Mouse (Mus musculus): ENCODE results near the gene Ltbp3. TPM values are rescaled to one million over a fixed set of nuclear protein-coding genes. Genes with fewer than 3 reads are reported as not detected.

The Ltbp3 gene
- polyA plus RNA-seq, 1 experiment = 0.09 TPM

DNA sequence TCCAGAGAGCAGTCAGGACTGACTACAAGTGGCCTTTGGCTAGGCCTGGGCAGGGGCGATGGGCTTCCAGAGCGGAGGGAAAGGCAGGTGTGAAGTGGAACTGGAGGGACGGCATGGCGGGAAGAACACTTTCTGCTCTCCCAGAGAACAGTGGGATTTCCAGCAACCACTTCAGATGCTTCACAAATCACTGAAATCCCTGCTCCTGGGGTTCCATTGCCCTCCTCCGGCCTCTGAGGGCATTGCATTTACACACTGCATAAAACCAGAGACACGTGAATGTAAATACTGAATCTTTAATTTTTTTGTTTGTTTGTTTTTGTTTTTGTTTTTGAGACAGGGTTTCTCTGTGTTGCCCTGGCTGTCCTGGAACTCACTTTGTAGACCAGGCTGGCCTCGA lies 39.5 kb downstream of the Ltbp3 start:
- no peak for TF ChIP-seq TAL1 (IDR thresholded peaks at IDR 0.05; ENCODE audit: low read length)
- no peak for TF ChIP-seq GATA1 (IDR thresholded peaks at IDR 0.05; ENCODE audit: low read length)
- H3K4me3 ChIP-seq (replicated peaks) = no peak overlapping the region

DNA sequence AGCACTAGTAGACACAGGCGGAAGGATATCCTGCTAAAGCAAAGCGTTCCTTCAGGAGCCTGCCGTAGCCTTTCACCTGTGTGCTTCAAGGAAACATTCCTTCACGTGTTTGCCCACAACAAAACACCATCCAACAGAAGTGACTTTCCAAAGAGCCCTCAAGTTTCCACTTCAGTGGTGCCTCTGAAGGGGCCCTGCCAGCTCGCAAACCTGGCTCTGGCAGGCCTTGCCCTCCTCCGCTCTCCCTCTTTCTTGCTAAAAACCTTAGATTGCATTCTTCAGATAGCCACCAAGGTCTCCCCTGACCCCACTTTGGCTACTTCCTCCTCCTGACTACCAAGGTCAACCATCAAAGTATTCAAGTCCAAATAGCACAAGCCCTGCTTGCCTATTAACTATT lies 40.8 kb downstream of the Ltbp3 start:
- Histone ChIP-seq H3K4me3 (replicated peaks) (no peak overlapping the region), H3K36me3 (ENCODE audit: control insufficient read depth) (no peaks in the 10 kb centered on the region), H3K4me1 (ENCODE audit: control insufficient read depth) (peaks cover 6% of the 10 kb centered on the region), H3K9me3 (ENCODE audit: control insufficient read depth, low read length) (no peaks in the 10 kb centered on the region), H3K27me3 (ENCODE audit: control insufficient read depth) (no peaks in the 10 kb centered on the region)
- TF ChIP-seq TAL1 (IDR thresholded peaks at IDR 0.05; ENCODE audit: low read length) = no peak
- no peak for TF ChIP-seq GATA1 (IDR thresholded peaks at IDR 0.05; ENCODE audit: low read length)

More for the DNA sequence above, 39.5 kb downstream of the Ltbp3 start:
- peaks cover 4% of the 10 kb centered on the region for H3K4me1 ChIP-seq (ENCODE audit: control insufficient read depth)
- no peaks in the 10 kb centered on the region for H3K9me3 ChIP-seq (ENCODE audit: control insufficient read depth, low read length)
- H3K36me3 ChIP-seq (ENCODE audit: control insufficient read depth) = no peaks in the 10 kb centered on the region
- no peaks in the 10 kb centered on the region for H3K27me3 ChIP-seq (ENCODE audit: control insufficient read depth)

DNA sequence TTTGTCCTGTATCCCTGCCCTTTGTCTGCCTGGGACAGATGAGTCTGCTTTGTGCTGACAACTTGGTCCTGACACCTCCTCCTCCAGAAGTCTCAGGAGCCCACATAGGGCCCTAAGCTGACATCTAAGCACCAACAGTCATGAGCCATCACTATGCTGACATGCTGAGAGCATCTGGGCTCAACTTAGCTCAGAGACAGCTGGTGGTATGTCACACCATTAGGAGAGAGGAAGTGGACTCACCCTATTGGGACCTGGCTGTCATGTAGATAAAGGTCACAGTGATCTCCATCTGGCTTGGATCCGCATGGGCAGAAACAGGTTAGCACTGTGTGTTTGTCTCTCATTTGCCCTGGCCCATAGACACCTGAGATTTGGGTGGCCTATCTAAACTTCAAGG lies 41.4 kb downstream of the Ltbp3 start:
- TF ChIP-seq GATA1 (IDR thresholded peaks at IDR 0.05; ENCODE audit: low read length) (no peak), TAL1 (IDR thresholded peaks at IDR 0.05; ENCODE audit: low read length) (no peak)
- H3K36me3 ChIP-seq (ENCODE audit: control insufficient read depth) = no peaks in the 10 kb centered on the region
- H3K27me3 ChIP-seq (ENCODE audit: control insufficient read depth) = no peaks in the 10 kb centered on the region
- H3K9me3 ChIP-seq (ENCODE audit: control insufficient read depth, low read length) = no peaks in the 10 kb centered on the region
- no peak overlapping the region for H3K4me3 ChIP-seq (replicated peaks)
- H3K4me1 ChIP-seq (ENCODE audit: control insufficient read depth) = peaks cover 11% of the 10 kb centered on the region

DNA sequence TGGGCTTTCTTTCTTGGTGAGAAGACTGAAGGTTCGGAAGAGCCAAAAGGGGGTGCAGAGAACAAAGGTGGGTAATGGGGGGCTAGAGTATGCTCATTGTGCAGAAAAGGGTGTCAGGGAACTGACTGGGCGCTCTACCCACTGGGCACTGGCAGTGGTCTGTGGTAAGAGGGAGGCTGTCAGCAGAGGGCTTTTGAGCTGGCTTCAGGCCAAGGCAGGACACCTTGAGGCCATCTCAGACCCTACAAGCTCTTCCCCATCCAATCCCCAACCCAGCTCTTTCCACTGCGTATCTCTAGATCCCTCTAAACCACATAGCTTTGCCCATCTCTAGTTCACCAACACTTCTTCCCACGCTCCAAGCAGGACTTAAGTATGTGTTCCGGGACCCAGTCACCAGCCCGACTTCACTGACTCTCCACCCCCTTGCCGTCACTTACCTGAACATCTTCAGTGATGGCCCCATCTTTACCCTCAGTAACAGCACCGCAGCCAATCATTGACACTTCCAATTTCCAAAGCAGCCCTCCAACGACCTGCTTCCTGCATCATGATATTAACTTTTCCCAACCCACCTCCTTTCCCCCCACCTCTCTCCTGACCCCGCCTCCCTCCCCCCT lies 44.4 kb downstream of the Ltbp3 start:
- Histone ChIP-seq H3K9me3 (ENCODE audit: control insufficient read depth, low read length) (no peaks in the 10 kb centered on the region), H3K36me3 (ENCODE audit: control insufficient read depth) (no peaks in the 10 kb centered on the region), H3K27me3 (ENCODE audit: control insufficient read depth) (no peaks in the 10 kb centered on the region), H3K4me3 (replicated peaks) (no peak overlapping the region), H3K4me1 (ENCODE audit: control insufficient read depth) (peaks cover 17% of the 10 kb centered on the region)
- no peak for TF ChIP-seq GATA1 (IDR thresholded peaks at IDR 0.05; ENCODE audit: low read length)
- TF ChIP-seq TAL1 (IDR thresholded peaks at IDR 0.05; ENCODE audit: low read length) = no peak

DNA sequence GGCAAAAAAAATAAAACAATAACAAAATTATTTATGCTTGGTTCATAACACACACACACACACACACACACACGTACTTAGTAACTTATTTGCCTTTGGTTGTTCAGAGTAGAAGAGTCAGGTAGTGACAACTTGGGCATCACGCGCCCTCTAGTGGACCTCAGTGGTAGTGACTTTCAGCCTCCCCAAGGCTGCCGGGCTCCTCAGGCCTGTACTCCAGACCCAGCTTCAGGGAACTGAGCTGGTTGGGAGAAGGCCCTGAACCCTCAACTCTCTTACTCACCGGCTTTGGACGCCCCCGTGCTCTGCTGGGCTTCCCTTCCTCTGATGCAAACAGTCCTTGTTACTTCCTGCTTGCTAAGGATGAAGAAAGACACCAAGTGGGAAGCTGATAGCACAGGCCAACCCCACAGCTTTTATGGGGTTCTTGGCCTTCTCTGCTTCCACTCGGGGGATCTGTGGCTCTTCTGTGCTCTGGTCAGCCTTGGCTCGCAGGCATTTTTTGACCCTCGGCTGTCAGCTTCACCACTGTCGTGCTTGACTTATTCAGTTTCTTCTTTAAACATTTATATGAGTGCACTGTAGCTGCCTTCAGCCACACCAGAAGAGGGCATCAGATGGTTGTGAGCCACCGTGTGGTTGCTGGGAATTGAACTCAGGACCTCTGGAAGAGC lies 45.9 kb downstream of the Ltbp3 start:
- no peaks in the 10 kb centered on the region for H3K9me3 ChIP-seq (ENCODE audit: control insufficient read depth, low read length)

DNA sequence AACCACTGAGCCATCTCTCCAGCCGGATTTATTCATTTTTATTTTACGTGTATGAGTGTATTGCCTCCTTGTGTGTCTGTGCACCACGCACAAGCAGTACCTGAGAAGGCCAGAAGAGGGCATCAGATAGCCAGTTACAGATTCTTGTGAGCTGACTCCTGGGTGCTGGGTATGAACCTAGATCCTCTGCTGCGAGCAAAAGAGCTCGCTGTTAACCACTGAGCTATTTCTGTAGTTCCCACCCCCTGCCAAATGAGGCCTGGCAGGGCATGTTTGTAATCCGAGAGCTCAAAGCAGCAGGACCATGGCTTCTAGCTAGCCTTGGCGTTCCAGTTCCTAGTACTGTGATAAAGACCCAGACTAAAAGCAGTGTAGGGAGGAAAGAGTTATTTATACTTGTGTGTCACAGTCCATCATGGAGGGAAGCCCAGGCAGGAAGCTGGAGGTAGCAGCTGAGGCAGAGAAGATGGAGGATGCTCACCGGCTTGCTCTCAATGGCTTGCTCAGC lies 46.5 kb downstream of the Ltbp3 start:
- Histone ChIP-seq H3K4me1 (ENCODE audit: control insufficient read depth) (peaks cover 20% of the 10 kb centered on the region), H3K4me3 (replicated peaks) (no peak overlapping the region), H3K27me3 (ENCODE audit: control insufficient read depth) (no peaks in the 10 kb centered on the region), H3K36me3 (ENCODE audit: control insufficient read depth) (no peaks in the 10 kb centered on the region), H3K9me3 (ENCODE audit: control insufficient read depth, low read length) (no peaks in the 10 kb centered on the region)
- TF ChIP-seq TAL1 (IDR thresholded peaks at IDR 0.05; ENCODE audit: low read length) = no peak
- no peak for TF ChIP-seq GATA1 (IDR thresholded peaks at IDR 0.05; ENCODE audit: low read length)

More for the DNA sequence above, 45.9 kb downstream of the Ltbp3 start:
- no peak for TF ChIP-seq TAL1 (IDR thresholded peaks at IDR 0.05; ENCODE audit: low read length)
- Histone ChIP-seq H3K4me3 (replicated peaks) (no peak overlapping the region), H3K36me3 (ENCODE audit: control insufficient read depth) (no peaks in the 10 kb centered on the region), H3K4me1 (ENCODE audit: control insufficient read depth) (peaks cover 18% of the 10 kb centered on the region), H3K27me3 (ENCODE audit: control insufficient read depth) (no peaks in the 10 kb centered on the region)

DNA sequence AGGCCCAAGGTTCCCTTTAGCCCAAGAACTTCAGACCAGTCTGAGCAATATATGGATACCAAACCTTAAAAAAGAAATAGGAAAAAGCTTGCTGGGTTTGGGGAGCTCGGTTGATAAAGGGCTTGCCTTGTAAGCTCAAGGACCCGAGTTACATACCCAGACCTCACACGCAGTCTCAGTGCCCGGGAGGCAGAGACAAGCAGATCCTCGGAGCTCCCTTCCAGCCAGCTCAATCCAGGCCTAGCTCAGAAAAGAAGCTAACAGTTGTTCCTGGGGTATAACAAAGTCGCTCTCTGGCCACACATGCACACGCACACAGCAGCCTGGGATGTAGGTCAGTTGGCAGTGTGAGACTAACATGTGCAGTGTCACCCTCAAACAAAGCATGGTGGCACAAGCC lies 47.2 kb downstream of the Ltbp3 start:
- no peaks in the 10 kb centered on the region for H3K36me3 ChIP-seq (ENCODE audit: control insufficient read depth)
- no peaks in the 10 kb centered on the region for H3K27me3 ChIP-seq (ENCODE audit: control insufficient read depth)
- no peak overlapping the region for H3K4me3 ChIP-seq (replicated peaks)
- no peaks in the 10 kb centered on the region for H3K9me3 ChIP-seq (ENCODE audit: control insufficient read depth, low read length)
- peaks cover 25% of the 10 kb centered on the region for H3K4me1 ChIP-seq (ENCODE audit: control insufficient read depth)
- no peak for TF ChIP-seq GATA1 (IDR thresholded peaks at IDR 0.05; ENCODE audit: low read length)
- no peak for TF ChIP-seq TAL1 (IDR thresholded peaks at IDR 0.05; ENCODE audit: low read length)

DNA sequence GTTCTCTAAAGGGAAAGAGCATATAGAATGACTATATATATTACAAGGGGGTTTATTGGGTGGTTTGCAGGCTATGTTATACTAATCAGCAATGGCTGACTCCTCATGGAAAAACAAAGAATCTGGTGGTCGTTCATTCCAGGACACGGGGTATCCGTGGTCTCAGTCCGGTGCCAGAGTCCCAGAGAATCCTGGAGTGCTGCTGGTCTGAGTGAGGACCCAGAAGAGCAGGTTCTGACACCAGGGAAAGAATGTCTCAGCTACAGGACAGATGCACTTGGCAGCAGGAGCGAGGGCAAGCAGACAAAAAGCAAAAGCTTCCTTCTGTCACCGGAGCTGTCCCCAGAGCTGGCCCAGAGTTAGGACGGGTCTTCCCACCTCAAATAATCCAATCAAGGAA lies 47.9 kb downstream of the Ltbp3 start:
- Histone ChIP-seq H3K4me3 (replicated peaks) (no peak overlapping the region), H3K4me1 (ENCODE audit: control insufficient read depth) (peaks cover 30% of the 10 kb centered on the region), H3K27me3 (ENCODE audit: control insufficient read depth) (no peaks in the 10 kb centered on the region), H3K9me3 (ENCODE audit: control insufficient read depth, low read length) (no peaks in the 10 kb centered on the region), H3K36me3 (ENCODE audit: control insufficient read depth) (no peaks in the 10 kb centered on the region)
- TF ChIP-seq TAL1 (IDR thresholded peaks at IDR 0.05; ENCODE audit: low read length) (no peak), GATA1 (IDR thresholded peaks at IDR 0.05; ENCODE audit: low read length) (no peak)

DNA sequence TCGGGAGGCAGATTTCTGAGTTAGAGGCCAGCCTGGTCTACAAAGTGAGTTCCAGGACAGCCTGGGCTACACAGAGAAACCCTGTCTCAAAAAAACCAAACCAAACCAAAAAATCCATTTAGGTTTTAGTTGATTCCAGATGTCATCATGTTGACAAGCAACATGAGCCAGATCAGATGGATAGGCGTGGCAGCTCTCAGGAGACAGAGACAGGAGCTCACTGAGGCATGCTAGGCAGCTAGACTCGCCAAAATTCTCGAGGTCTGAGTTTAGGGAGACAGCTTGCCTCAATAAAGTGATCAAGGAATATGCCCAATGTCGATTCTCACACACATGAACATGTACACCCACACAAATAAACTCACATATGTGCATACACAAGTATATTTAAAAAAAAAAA lies 48.4 kb downstream of the Ltbp3 start:
- TF ChIP-seq TAL1 (IDR thresholded peaks at IDR 0.05; ENCODE audit: low read length) (no peak), GATA1 (IDR thresholded peaks at IDR 0.05; ENCODE audit: low read length) (no peak)
- Histone ChIP-seq H3K36me3 (ENCODE audit: control insufficient read depth) (peaks cover 4% of the 10 kb centered on the region), H3K9me3 (ENCODE audit: control insufficient read depth, low read length) (no peaks in the 10 kb centered on the region), H3K4me3 (replicated peaks) (no peak overlapping the region), H3K4me1 (ENCODE audit: control insufficient read depth) (peaks cover 34% of the 10 kb centered on the region), H3K27me3 (ENCODE audit: control insufficient read depth) (no peaks in the 10 kb centered on the region)

Data from erythroblast, embryonic 14.5 days (primary cell).